Mouse (Mus musculus): Measurements from ENCODE around the gene Gm20920. TPM values are rescaled to one million over a fixed set of nuclear protein-coding genes. Genes with fewer than 3 reads are reported as not detected.

The Gm20920 gene
- not detected for total RNA-seq (2023)

GRCm38 (mm10) chrY:51851820-51852219, at the start of gene Gm20920:
Gene Gm20920, plus strand, starts transcription at chrY:51852120.

All from B cell, adult 67 days (primary cell).